Mouse (Mus musculus): ENCODE results near the gene Cyct.

Cyct gene

DNA sequence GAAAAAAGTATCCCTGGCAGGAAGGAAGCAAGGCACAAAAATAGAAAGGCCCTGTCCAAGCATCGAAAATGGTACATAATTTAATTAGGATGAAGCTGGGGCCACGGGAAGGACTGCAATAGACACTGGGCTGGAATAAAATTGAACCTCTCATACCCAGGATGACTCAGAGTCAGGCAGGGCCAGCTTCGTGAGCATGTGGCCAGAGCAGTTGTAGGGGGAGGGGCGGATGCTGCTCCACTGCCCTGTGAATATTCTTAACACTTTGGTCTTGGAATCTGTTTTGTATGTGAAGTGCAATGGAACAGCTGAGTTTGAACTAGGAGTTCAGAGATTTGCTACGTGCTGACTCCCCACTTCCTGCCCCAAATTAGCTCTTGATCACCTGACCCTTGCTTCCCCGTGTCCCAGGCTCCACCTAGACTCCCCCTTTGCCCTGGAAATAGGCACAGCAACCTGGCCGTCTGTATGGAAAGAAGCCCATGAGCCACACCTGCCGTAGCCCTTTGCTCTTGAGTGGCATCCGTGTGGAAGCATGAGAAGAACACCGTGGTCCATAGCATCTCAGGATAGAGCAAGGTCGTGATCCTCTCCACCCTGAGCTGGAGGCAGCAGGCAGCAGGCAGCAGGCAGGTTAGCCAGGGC lies 28.0 kb downstream of the Cyct start:
- 73% methylated on average over 11 of the region's 11 CpGs for WGBS

DNA sequence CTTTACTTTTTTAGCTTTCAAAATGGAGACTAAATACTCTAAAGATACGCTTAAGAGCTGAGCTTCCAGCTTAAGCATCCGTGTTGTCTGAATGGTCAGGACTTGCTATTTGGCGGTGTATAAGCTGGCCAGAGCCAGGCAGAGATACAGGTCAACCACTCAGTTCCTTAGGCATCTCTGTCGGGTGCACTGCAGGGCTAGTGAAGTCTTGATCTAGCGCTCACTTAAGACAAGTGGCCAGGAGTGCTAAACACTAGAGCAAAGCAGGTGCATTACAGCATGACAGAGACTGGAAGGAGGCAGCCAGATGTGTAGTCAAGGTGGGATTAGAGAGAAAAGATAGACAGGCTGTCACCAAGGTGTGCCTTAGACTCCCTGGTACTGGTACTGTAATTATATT lies 30.2 kb downstream of the Cyct start:
- WGBS, result 96% methylated on average over 5 of the region's 5 CpGs

DNA sequence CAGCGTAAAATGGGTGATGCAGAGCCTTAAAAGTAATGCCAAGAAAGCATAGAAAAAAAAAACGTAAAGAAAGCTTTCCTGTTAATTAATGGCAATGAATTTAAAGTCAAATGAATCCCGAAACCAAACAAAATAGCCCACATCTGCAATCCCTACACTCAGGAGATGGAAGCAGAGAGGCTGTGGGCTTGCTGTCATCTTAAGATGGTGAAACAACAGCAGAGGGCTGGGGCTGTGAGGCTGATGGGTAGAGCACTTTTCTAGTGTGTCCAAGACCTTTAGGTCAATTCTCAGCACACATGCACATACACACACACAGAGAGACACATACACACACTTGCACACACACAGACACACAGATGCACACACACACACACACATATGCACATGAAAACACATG lies 34.1 kb downstream of the Cyct start:
- WGBS, result 80% methylated on average over 3 of the region's 3 CpGs

DNA sequence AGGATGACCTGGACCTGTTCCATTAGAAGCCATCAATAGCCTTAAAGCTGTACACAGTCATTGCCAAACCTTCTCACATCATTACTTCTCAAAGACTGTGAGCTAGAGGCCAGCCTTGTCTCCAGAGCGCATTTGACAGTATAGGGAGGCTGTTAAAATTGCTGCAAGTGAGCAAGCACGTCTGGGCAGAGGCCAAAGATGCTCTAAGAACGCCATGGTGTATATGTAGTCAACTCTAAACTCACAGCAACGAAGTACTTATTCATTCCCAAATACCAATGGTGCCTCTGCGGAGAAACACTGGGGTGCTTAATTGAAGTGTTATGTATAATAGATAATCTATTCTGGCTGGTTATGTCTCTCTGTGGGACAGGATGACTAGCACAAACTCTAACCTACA lies 35.8 kb downstream of the Cyct start:
- 76% methylated on average over 5 of the region's 5 CpGs for WGBS

DNA sequence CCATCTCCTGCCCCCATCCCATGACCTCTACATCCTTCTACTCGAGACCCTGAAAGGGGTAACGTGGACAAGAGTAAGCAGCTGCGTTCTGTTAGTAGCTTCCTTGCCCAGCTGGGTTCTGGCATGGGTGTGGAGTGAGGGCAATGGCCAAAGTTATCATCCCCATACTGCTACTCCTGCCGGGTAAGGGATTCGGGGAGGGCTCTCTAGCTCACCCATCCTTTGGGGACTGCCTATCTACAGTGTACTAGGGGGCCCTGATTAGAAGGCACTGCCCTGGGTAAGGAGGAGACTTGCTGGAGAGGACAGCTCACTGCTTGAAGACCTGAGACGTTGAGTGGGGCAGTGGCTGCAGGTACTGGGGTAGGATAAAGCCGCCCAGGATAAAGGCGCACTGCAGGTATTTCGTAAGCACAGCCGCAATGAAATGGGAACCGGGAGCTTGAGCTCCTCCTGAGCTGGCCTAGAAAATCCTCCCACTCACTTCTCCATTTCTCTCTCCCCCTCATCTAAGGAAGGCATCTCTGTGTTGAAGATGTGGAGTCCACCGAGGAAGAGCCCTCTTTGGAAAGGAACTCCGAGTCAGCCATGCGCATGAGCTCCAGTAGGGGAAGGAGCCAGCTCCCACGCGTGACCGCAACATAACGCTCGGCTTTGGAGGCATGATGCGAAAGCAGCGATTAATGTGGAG lies 36.9 kb downstream of the Cyct start:
- WGBS, result 66% methylated on average over 21 of the region's 21 CpGs

DNA sequence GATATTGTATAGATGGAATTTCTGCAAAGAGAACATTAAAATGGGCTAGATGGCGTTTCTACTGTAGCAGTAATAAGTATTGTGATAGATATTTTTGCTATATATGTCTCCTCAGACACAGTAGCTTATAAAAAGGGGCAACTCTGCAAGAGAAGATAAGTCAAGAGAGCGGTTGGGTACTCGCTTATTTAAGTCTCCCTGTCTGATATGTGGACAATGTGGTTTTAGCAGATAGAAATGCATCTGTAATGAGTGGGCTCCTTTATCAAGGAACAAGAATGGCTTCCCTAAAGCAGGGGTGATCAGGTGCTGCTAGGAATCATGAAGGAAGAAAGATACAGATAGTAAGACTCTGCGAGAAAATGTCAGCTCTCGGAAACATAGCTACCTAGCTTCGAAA lies 39.9 kb downstream of the Cyct start:
- 90% methylated on average over 6 of the region's 6 CpGs for WGBS

DNA sequence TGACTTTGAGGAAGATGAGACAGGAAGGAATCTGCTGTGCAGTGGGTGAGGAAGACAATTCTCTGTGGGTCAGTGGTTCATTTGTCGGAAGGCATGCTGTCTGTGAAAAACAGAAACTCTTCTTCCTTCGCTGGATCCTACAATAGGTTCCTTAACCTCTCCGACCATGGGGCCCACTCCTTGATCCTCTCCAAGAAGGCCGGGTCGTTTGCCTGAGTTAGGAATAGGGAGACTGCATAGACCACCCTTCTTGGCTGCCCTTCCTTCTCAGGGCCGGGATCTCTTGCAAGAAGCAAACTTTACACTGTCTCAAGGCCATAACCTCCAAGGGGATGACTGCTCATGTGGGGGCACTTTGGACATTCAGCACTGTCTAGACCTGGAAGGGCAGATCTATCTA lies 41.0 kb downstream of the Cyct start:
- 88% methylated on average over 6 of the region's 6 CpGs for WGBS

Measured in cerebral cortex, adult 2 months (tissue).